Mouse (Mus musculus) intestine, postnatal 0 days (tissue): ENCODE results near the gene Rassf4. TPM values are rescaled to one million over a fixed set of nuclear protein-coding genes. Genes with fewer than 3 reads are reported as not detected.

ENCODE experiments used
- ATAC-seq: fragments of 200-750 bp; cut with Nextera tagmentation; 2 replicates; pipeline ENCODE4 v1.8.0; 2017; ENCODE audit warnings: mild to moderate bottlenecking, moderate TSS enrichment, moderate library complexity
- H3K27ac ChIP-seq: fragments of 300-500 bp; sonication (generic); 2 replicates; pipeline ENCODE4 v1.5.1; 2014; ENCODE audit warnings: mild to moderate bottlenecking, low read depth, low read length, moderate library complexity
- H3K27me3 ChIP-seq: fragments of 300-500 bp; sonication (generic); replicated peaks from 2 replicates; pipeline ENCODE4 v1.6.1; 2014; ENCODE audit warnings: low read length, mixed read lengths; ENCODE audit not compliant: control insufficient read depth, insufficient read depth
- H3K36me3 ChIP-seq: fragments of 300-500 bp; sonication (generic); 2 replicates; pipeline ENCODE4 v1.6.1; 2014; ENCODE audit warnings: mild to moderate bottlenecking, moderate library complexity; ENCODE audit not compliant: control insufficient read depth, insufficient read depth
- H3K4me1 ChIP-seq: fragments of 300-500 bp; sonication (generic); replicated peaks from 2 replicates; pipeline ENCODE4 v1.6.1; 2014; ENCODE audit warnings: antibody characterized with exemption, low read length, mixed read lengths; ENCODE audit not compliant: control insufficient read depth, insufficient read depth
- H3K4me2 ChIP-seq: fragments of 300-500 bp; sonication (generic); replicated peaks from 2 replicates; pipeline ENCODE4 v1.6.1; 2014; ENCODE audit warnings: low read depth, mild to moderate bottlenecking, moderate library complexity
- H3K4me3 ChIP-seq: fragments of 300-500 bp; sonication (generic); 2 replicates; pipeline ENCODE4 v1.5.1; 2014; ENCODE audit warnings: low read depth, low read length
- H3K9ac ChIP-seq: fragments of 300-500 bp; sonication (generic); 2 replicates; pipeline ENCODE4 v1.6.1; 2014; ENCODE audit warnings: mild to moderate bottlenecking, low read depth, low read length
- H3K9me3 ChIP-seq: fragments of 300-500 bp; sonication (generic); 2 replicates; pipeline ENCODE4 v1.6.1; 2016; ENCODE audit warnings: mixed run types; ENCODE audit not compliant: control insufficient read depth
- CTCF ChIP-seq: sonication (generic); IDR thresholded peaks from 2 replicates; pipeline ENCODE4 v1.5.1; 2016; ENCODE audit warnings: low read depth, mild to moderate bottlenecking, control low read depth, antibody characterized with exemption, moderate library complexity
- WGBS: fragments of 180-500 bp; shearing (Covaris S2); extraction: QIAGEN DNeasy Blood & Tissue Kit; methylation state at CpG from one replicate; pipeline ENCODE4 v1.1.7; 2014; 5-methylcytosine and 5-hydroxymethylcytosine counted together
- polyA plus RNA-seq: library from polyadenylated mRNA; unstranded; fragments of >200 nt; fragmentation: Nextera tagmentation; extraction: Ambion mirVana; gene quantifications from 2 replicates; pipeline ENCODE4 v1.2.1, GENCODE M21; 2015

Rassf4 gene
- polyA plus RNA-seq, 1 experiment from 2014 or later, result 6.4 TPM

DNA sequence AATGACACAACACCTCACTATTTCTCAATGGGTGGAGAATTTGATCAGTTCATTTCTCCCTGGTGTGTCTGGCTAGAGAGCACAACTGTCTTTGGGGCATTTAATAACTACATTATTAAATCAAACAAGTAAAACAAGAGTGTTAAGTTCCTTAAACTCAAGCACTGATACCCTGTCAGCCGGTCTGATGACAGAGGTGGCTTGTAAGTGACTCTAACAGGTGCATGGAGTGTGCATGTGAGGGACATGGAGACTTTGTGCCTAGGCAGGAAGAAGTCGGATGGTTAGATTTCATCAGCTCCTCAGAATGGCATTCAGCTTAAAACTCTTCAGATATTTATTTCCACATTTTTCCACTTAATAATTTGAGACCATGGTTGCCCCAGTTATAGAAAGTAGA is 10.4 kb downstream of the Rassf4 start:
- no peaks in the 10 kb centered on the region for H3K9me3 ChIP-seq
- no peak overlapping the region for H3K4me3 ChIP-seq
- no peak overlapping the region for H3K27ac ChIP-seq
- no peaks in the 10 kb centered on the region for H3K36me3 ChIP-seq
- no peaks in the 10 kb centered on the region for H3K27me3 ChIP-seq
- WGBS, result 84% methylated on average over 2 of the region's 2 CpGs
- no peak for TF ChIP-seq CTCF
- ATAC-seq, result no peak
- H3K4me1 ChIP-seq, result no peaks in the 10 kb centered on the region
- no peak overlapping the region for H3K9ac ChIP-seq
- no peak overlapping the region for H3K4me2 ChIP-seq

DNA sequence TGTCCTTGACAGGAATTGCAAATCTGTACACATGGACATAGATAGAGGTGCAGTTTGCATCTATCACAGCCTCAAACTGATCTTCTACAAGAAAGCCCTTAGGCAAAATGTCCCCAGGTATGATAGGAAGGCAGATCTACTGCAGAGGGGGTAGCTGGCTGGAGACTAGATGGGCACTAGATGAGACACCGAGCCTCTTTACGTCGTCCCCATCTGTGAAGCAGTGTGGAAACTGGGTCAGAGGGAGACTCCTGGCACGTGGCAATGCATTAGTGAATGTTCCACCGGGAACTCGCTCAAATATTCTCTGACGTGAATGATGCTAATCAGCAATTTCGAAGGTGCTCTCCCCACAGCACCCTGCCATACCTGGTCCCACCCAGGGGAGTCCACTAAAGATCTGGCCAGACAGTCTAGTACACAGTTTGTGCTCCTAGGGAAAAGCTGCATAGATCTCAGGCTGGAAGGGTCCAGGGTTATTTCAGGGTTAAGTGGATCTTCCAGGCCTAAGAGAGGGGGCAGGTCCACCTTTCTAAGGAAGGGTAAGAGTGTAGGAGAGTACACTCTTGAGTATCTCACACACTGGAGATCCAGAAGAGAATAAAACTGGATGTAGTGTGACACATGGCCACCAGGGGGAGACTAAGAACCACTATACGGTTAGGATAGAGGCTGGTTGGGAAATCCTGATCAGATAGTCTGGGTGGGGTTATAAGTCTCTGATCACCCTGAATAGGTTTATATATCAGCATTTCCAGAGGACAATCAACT is 19.9 kb downstream of the Rassf4 start:
- TF ChIP-seq CTCF, result peak; percentile 92

DNA sequence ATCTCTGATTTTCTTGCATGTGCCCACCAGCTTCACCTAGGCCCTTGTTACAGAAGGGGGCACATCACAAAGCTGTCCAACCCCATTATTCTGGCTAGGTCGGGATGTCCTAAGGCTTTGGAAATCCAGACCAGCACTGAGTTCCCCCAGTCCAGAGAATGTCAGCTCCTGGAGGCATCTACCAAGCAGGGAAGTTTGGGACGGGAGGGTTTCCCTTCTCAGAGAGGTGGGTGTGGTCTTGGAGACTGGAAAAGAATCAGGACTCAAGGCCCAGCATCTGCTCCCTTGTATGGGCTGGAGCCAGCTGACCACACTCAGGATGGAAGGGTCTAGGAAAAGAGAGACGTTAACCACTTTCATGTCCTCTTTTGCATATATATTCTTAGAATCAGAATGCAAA is 20.6 kb downstream of the Rassf4 start:
- Histone ChIP-seq H3K27ac (no peak overlapping the region), H3K27me3 (no peaks in the 10 kb centered on the region), H3K4me2 (no peak overlapping the region), H3K4me3 (no peak overlapping the region), H3K9ac (no peak overlapping the region), H3K36me3 (peaks cover 10% of the 10 kb centered on the region; the same call in 1 of the 2 replicates), H3K9me3 (no peaks in the 10 kb centered on the region), H3K4me1 (0 out of 2 replicates have a peak, but pooled peaks cover 3% of the 10 kb centered on the region)
- 76% methylated on average over 3 of the region's 3 CpGs for WGBS
- ATAC-seq, result no peak
- no peak for TF ChIP-seq CTCF

More for the DNA sequence above, 19.9 kb downstream of the Rassf4 start:
- Histone ChIP-seq H3K27ac (no peak overlapping the region), H3K4me3 (no peak overlapping the region), H3K27me3 (no peaks in the 10 kb centered on the region), H3K36me3 (peaks cover 10% of the 10 kb centered on the region; the same call in 1 of the 2 replicates), H3K4me2 (no peak overlapping the region), H3K9ac (no peak overlapping the region), H3K4me1 (0 out of 2 replicates have a peak, but pooled peaks cover 3% of the 10 kb centered on the region), H3K9me3 (no peaks in the 10 kb centered on the region)
- ATAC-seq, result peak; percentile 60
- WGBS, result 58% methylated on average over 9 of the region's 9 CpGs

DNA sequence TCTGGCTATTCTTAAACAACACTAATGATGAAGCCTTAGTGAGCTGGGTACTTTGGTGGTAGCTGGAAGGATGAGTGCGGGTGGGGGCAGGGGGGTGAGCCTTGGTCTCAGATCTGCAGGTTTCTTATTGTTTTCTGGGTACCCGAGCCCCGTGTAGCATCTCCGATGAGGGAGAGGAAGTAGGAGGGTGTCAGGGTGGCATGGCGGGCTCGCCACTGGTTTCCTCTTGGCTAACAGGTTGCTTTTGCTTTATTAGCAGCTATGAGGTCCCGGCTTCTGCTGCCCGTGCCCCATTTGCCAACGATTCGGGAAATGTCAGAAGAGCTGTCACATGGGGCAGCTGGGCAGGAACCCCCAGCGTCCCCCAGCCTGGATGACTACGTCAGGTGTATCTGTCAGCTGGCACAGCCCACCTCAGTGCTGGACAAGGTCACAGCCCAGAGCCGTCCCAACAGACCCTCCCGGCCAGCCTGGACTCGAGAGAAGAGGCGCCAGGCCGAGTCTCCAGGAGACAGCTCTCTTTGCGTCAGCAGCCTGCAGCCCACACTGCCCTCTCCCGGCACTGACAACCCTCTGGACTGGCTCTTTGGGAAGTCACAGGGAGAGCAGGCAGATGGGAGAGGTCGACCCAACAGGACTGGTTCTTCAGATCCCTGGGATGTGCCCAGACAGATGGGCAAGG is 22.2 kb downstream of the Rassf4 start:
- Histone ChIP-seq H3K4me1 (0 out of 2 replicates have a peak, but pooled peaks cover 3% of the 10 kb centered on the region), H3K9ac (no peak overlapping the region), H3K9me3 (no peaks in the 10 kb centered on the region), H3K27me3 (no peaks in the 10 kb centered on the region), H3K4me2 (peak overlapping the region; percentile 35), H3K4me3 (peak overlapping the region; percentile 23), H3K36me3 (peaks cover 10% of the 10 kb centered on the region; the same call in 1 of the 2 replicates), H3K27ac (peak overlapping the region; percentile 7; the same call in 1 of the 2 replicates)
- peak; percentile 70 for TF ChIP-seq CTCF
- 0 out of 2 replicates have a peak, but pooled peaks have one; percentile 5 for ATAC-seq
- WGBS, result 68% methylated on average over 20 of the region's 20 CpGs

DNA sequence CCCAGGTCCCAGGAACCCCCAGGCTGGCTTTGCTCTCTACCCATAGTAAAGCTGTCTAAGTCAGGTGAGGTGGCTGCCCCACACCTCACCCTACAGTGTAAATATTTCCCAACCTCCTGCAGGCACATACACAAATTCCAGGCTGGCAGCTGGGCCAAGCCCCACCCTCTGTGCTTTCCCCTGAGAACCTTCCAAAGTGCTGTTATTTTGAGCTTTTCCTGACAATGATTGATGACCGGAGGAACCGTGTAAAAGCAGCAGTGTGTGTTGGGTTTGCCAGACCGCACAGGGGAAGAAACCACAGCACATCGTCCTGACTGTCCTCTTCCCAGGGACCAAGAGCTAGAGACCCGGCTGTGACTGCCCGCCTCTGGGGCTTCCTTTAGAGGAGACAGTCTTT is 23.3 kb downstream of the Rassf4 start, which contains the start of gene Depp1:
TSS of gene Depp1 (plus strand) at position 204 of the 400 bp plus-strand sequence.
- H3K9me3 ChIP-seq, result no peaks in the 10 kb centered on the region
- H3K36me3 ChIP-seq, result peaks cover 10% of the 10 kb centered on the region; the same call in 1 of the 2 replicates
- 0 out of 2 replicates have a peak, but pooled peaks cover 3% of the 10 kb centered on the region for H3K4me1 ChIP-seq
- TF ChIP-seq CTCF, result no peak; the same call in 1 of the 2 replicates
- 11% methylated on average over 6 of the region's 6 CpGs for WGBS
- H3K4me3 ChIP-seq, result peak within 1 kb of the TSS; percentile 23
- ATAC-seq, result peak; percentile 77
- H3K4me2 ChIP-seq, result peak within 1 kb of the TSS; percentile 35
- no peaks in the 10 kb centered on the region for H3K27me3 ChIP-seq
- no peak within 1 kb of the TSS for H3K27ac ChIP-seq
- no peak within 1 kb of the TSS for H3K9ac ChIP-seq

DNA sequence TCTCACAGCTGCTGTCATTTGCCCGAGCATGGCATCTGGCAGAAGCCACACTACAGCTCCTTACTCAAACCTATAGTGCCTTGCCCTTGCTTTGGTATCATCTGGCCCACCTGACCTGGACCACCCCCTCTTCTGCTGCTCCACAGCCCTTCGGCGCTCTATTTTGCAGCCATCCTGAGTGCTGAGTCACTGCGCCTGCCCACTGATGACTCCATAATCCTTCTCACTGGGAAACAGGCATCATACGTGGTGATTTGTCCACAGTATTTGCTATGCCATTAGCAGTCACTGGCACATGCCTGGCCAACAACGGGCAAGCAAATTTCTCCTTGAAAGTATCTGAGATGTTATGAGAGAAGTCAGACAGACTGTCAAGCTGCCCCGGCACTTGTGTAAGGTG is 23.9 kb downstream of the Rassf4 start:
- TF ChIP-seq CTCF, result no peak
- ATAC-seq, result no peak
- Histone ChIP-seq H3K4me1 (0 out of 2 replicates have a peak, but pooled peaks cover 5% of the 10 kb centered on the region), H3K4me2 (no peak overlapping the region), H3K36me3 (peaks cover 10% of the 10 kb centered on the region; the same call in 1 of the 2 replicates), H3K27me3 (no peaks in the 10 kb centered on the region), H3K27ac (no peak overlapping the region), H3K4me3 (no peak overlapping the region), H3K9ac (no peak overlapping the region), H3K9me3 (no peaks in the 10 kb centered on the region)
- 66% methylated on average over 7 of the region's 7 CpGs for WGBS
